Comparison of ENCODE assay signal across 16 mouse cellular contexts in the genomic region with DNA sequence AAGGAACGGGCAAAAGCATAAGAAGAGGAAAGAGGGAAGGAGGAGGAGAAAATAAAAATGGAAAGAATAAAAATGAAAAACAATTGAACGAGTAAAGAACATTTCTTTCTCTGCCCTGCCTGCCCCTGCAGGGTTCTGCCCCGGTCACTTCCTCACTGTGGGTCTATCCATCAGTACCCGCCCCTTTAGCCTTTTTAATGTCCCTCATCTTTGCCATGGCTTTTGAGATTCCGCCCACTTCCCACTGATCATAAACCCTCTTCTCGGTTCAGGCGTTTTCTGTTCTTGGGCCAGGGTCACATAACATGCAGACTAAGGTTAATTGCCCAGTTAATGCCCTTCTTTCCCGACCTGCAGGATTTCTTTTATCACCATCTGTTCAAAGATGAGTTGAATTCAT. TPM values are rescaled to one million over a fixed set of nuclear protein-coding genes. Genes with fewer than 3 reads are reported as not detected.
"Had no signal": no experiment of that assay in that cellular context is flagged by ENCODE, and none has a peak within 500 bp of the region (broad histone marks: within the 10 kb centered on the region; RNA-seq: fewer than 3 reads in every experiment).

No protein-coding gene starts in this region.

- DNase-seq: kidney, adult 8-10 months; kidney, postnatal 10 days; kidney, postnatal 36 days; left cerebral cortex, postnatal 4 days; liver, postnatal 0 days; lung, embryonic 14.5 days; thymus, adult 18-20 months; thymus, postnatal 36 days had no signal

- H3K4me3 ChIP-seq: limb, embryonic 12.5 days; limb, embryonic 15.5 days; midbrain, embryonic 12.5 days had no signal

- ATAC-seq: liver, postnatal 0 days; lung, postnatal 0 days had no signal

- H3K4me2 ChIP-seq: limb, embryonic 12.5 days; limb, embryonic 15.5 days; liver, embryonic 11.5 days; lung, embryonic 14.5 days; midbrain, embryonic 12.5 days had no signal

- H3K4me1 ChIP-seq: limb, embryonic 12.5 days; limb, embryonic 15.5 days; midbrain, embryonic 12.5 days had no signal

- H3K9me3 ChIP-seq: limb, embryonic 12.5 days; limb, embryonic 15.5 days; midbrain, embryonic 12.5 days had no signal

- H3K27ac ChIP-seq: limb, embryonic 12.5 days; limb, embryonic 15.5 days; liver, embryonic 14.5 days; macrophage; midbrain, embryonic 12.5 days had no signal

- H3K27me3 ChIP-seq: limb, embryonic 12.5 days; limb, embryonic 15.5 days; midbrain, embryonic 12.5 days had no signal

- H3K9ac ChIP-seq: limb, embryonic 12.5 days; limb, embryonic 15.5 days; liver, embryonic 14.5 days; liver, postnatal 0 days; lung, embryonic 14.5 days; midbrain, embryonic 12.5 days had no signal

- H3K36me3 ChIP-seq: limb, embryonic 12.5 days; limb, embryonic 15.5 days; midbrain, embryonic 12.5 days had no signal

RNA-seq across cellular contexts. Expression of a gene that starts 25.8 kb away (rescaled TPM):
- total RNA-seq: megakaryocyte, adult 5-6 weeks had no signal
- polyA plus RNA-seq: macrophage; midbrain, embryonic 12.5 days had no signal
